Mouse (Mus musculus) erythroid progenitor cell, adult 5-6 weeks (primary cell): ENCODE results near the gene Psmd6. TPM values are rescaled to one million over a fixed set of nuclear protein-coding genes. Genes with fewer than 3 reads are reported as not detected.

ENCODE experiments used
- ATAC-seq: replicated peaks from 2 replicates; pipeline ENCODE4 v1.8.0; 2016; ENCODE audit warnings: moderate number of reproducible peaks, mild to moderate bottlenecking, moderate TSS enrichment, inconsistent platforms; ENCODE audit not compliant: poor library complexity, low FRiP score, severe bottlenecking
- total RNA-seq, 2 experiments: library from RNA; stranded (forward) in 1 of 2; stranded (reverse) in 1 of 2; fragments of 150-400 nt in 1 of 2; fragments of 186-747, 209-891 nt in 1 of 2; gene quantifications; 2 replicates each; pipeline versions ENCODE4 v1.2.3 to v1.2.4; 2015 to 2017; ENCODE audit warnings: low replicate concordance in 2 of 2

Gene Psmd6
- total RNA-seq, 2 experiments from 2014 or later: 79.1 to 86.8 TPM

DNA sequence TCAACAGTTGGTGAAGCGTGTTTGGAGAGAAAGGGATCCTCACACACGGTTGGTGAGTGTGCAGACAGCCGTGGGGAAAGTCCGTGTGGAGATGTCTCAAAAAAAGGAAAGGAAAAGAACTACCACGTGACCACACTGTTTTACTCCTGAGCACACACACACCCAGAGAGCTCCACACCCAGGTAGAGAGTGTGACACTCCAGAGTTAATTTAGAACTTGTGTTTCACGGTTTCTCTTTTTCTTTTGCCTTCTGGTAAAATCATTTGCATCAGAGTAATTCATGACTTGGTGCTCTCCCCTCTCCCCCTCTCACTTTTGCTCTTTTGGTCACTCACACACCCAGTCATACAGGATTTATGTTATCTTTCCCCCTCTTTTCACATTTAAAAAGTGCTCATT lies 54.5 kb downstream of the Psmd6 start:
- ATAC-seq: no peak

DNA sequence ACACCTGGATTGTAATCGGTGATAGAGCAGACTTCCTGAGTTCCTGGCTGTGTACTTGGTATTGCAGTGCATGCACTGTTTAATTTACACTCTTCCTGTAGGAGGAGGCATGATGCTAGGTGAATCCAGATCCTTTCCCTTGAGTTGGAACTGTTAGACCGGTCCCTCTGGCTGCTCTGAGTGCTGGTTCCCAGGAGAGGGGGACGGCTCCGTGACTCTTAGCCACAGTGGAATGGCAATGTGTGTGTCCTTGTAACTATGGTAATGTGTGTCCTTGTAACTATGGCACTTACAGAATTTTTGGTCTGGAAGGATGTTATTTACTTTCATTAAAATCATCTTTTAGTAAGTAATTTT lies 55.7 kb downstream of the Psmd6 start:
- no peak for ATAC-seq

DNA sequence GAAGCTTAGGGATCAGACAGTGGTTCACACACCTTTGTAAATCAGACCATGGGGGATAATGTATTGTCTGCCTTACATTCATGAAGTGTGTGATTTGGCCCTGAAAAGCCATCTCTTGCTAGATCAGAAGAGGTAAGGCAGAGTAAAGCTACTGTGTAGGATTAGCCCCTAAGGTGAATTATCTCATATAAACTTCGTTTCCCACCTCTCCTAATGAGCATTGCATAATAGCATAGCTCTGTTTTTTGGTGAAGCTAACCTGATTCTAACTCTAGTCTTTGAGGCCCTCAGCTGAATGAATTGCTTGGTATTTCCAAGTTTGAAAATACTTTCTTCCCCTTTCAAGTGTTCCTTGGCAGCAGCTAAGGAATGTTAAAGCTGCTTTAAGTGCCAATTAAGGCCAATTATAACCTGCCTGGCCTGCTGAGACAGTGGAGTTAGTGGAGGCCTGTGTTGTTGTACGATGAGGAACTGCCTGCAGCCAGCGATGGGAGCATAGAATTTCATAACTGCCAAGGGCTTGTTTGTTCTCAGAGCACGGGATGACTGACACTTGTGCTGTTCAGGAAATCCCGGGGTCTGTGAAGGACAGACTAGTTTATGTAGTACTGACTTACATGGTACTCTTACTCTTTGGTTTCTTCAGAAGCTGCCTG lies 56.2 kb downstream of the Psmd6 start:
- no peak for ATAC-seq

DNA sequence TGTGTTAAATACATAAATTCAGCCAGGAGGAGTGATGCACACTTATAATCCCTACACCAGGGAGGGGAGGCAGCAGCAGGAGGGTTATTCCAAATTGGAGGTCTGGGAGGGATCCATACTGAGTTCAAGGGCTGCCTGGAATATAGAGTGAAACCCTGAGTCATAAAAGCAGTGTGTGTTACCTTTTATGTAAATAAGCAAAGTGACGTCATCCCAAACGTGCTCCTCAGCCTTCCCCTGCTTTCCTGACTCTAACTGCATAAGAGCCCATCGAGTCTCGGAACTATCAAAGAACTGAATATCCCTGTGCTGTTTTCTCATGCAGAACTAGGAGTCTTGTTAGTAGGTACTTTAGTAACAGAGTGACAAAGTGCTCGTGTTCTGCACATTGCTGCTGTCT lies 57.4 kb downstream of the Psmd6 start:
- ATAC-seq: no peak

- no peak for ATAC-seq
Measured at GRCm38 (mm10) chr14:14062531-14063245, 58.1 kb downstream of the Psmd6 start.

Other genes with a start within 250 kb of the Psmd6 start
- gene Gm281, start 206.5 kb downstream of the Psmd6 start, total RNA-seq (2015; ENCODE audit: low replicate concordance): not detected in 2 replicates
- not detected in 2 replicates for gene Gm281, start 206.5 kb downstream of the Psmd6 start, total RNA-seq (2017; ENCODE audit: low replicate concordance)
- 6.5 and 18.4 TPM in 2 replicates for gene Atxn7, start 159.5 kb downstream of the Psmd6 start, total RNA-seq (2015; ENCODE audit: low replicate concordance)
- gene Atxn7, start 159.5 kb downstream of the Psmd6 start, total RNA-seq (2017; ENCODE audit: low replicate concordance): 14.2 and 37.3 TPM in 2 replicates
- gene Thoc7, start 159.1 kb downstream of the Psmd6 start, total RNA-seq (2015; ENCODE audit: low replicate concordance): 139 and 171 TPM in 2 replicates
- 116 and 149 TPM in 2 replicates for gene Thoc7, start 159.1 kb downstream of the Psmd6 start, total RNA-seq (2017; ENCODE audit: low replicate concordance)
- not detected in 2 replicates for gene Olfr720, start 65.9 kb upstream of the Psmd6 start, total RNA-seq (2015; ENCODE audit: low replicate concordance)
- 0.13 TPM in 1 of 2 replicates, not detected in the other for gene Olfr720, start 65.9 kb upstream of the Psmd6 start, total RNA-seq (2017; ENCODE audit: low replicate concordance)
- not detected in 2 replicates for gene Olfr31, start 201.8 kb upstream of the Psmd6 start, total RNA-seq (2015; ENCODE audit: low replicate concordance)
- gene Olfr31, start 201.8 kb upstream of the Psmd6 start, total RNA-seq (2017; ENCODE audit: low replicate concordance): not detected in 2 replicates
- gene Il3ra, start 225.3 kb upstream of the Psmd6 start, total RNA-seq (2015; ENCODE audit: low replicate concordance): 2.5 and 4.3 TPM in 2 replicates
- 4.8 and 5.8 TPM in 2 replicates for gene Il3ra, start 225.3 kb upstream of the Psmd6 start, total RNA-seq (2017; ENCODE audit: low replicate concordance)